Mouse (Mus musculus): ENCODE measurements at regions not wholly inside any gene's neighbourhood (a gene's known extent, or its start where the extent isn't known, plus 50 kb on each side); places are given as distances from the start of the nearest gene placed in this dataset.

GRCm38 (mm10) chr3:50583475-50583874 is 140.1 kb upstream of the Slc7a11 start:
- peak; percentile 41; the same call in 1 of the 2 replicates for ATAC-seq (ENCODE audit: extremely low read depth, insufficient number of reproducible peaks, low FRiP score, poor library complexity, severe bottlenecking)

- ATAC-seq (ENCODE audit: extremely low read depth, insufficient number of reproducible peaks, low FRiP score, poor library complexity, severe bottlenecking): no peak
Measured at GRCm38 (mm10) chr3:50574388-50574787, 131.0 kb upstream of the Slc7a11 start.

GRCm38 (mm10) chr3:50570027-50570426 is 126.6 kb upstream of the Slc7a11 start:
- ATAC-seq (ENCODE audit: extremely low read depth, insufficient number of reproducible peaks, low FRiP score, poor library complexity, severe bottlenecking): no peak

- ATAC-seq (ENCODE audit: extremely low read depth, insufficient number of reproducible peaks, low FRiP score, poor library complexity, severe bottlenecking): no peak
Measured at GRCm38 (mm10) chr3:50569565-50569964, 126.2 kb upstream of the Slc7a11 start.

- ATAC-seq (ENCODE audit: extremely low read depth, insufficient number of reproducible peaks, low FRiP score, poor library complexity, severe bottlenecking): no peak
Measured at GRCm38 (mm10) chr3:50554150-50554549, 110.7 kb upstream of the Slc7a11 start.

DNA sequence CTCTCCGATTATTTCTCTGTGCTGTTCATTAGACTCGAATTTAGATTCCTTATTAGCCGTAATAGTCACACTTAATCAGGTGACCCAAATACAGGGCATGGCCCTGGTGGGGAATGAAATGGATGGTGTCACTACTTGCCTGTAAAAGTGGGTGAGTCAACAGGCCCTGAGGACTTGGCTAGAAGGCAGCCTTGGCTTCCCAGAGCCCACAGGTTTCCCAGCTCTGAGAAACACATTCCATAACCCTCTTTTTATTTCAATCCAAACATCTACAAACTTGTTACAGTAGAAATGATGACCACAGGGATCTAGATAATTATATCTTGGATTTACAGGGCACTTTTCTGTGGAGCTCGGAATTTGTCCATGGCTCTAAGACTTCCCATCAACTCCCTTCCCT is 105.2 kb upstream of the Slc7a11 start:
- ATAC-seq (ENCODE audit: extremely low read depth, insufficient number of reproducible peaks, low FRiP score, poor library complexity, severe bottlenecking): no peak

DNA sequence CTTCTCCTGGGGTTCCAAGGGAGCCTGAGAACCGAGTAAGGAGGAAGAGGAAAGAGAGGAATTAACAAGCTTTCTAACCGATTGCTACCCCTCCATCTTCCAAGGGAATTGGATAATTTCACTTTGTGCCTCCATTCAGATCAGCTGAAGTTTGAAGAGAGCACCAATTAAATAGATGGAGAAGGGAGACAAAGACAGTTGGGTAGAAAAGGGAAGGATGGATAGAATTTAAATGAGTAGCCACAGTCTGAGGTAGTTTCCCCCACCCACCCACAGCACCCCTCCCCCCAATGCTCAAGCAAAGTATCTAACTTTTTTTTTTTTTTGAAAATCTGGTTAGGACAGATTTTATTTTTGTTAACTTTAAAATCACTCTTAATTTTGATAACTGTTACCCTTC is 87.2 kb upstream of the Slc7a11 start:
- ATAC-seq (ENCODE audit: extremely low read depth, insufficient number of reproducible peaks, low FRiP score, poor library complexity, severe bottlenecking): no peak

GRCm38 (mm10) chr3:50524006-50524405 is 80.6 kb upstream of the Slc7a11 start:
- ATAC-seq (ENCODE audit: extremely low read depth, insufficient number of reproducible peaks, low FRiP score, poor library complexity, severe bottlenecking): no peak

- ATAC-seq (ENCODE audit: extremely low read depth, insufficient number of reproducible peaks, low FRiP score, poor library complexity, severe bottlenecking): no peak
Measured at GRCm38 (mm10) chr3:50507211-50507610, 63.8 kb upstream of the Slc7a11 start.

Data from neutrophil, adult 5-6 weeks (primary cell).